Mouse (Mus musculus) intestine, embryonic 15.5 days (tissue): ENCODE data around the gene Pim1. TPM values are rescaled to one million over a fixed set of nuclear protein-coding genes. Genes with fewer than 3 reads are reported as not detected.
"Not testable (repeated sequence)": the region's sequence is repeated elsewhere in the genome, so short reads cannot be mapped to it uniquely, and the experiment has no call there.

Experiments
- ATAC-seq: fragments of 200-750 bp; cut with Nextera tagmentation; 2 replicates; pipeline ENCODE4 v1.8.0; 2017; ENCODE audit warnings: moderate TSS enrichment, moderate library complexity
- H3K27ac ChIP-seq: fragments of 300-500 bp; sonication (generic); 2 replicates; pipeline ENCODE4 v1.5.1; 2015; ENCODE audit warnings: mild to moderate bottlenecking, inconsistent platforms
- H3K27me3 ChIP-seq: fragments of 300-500 bp; sonication (generic); replicated peaks from 2 replicates; pipeline ENCODE4 v1.6.1; 2015; ENCODE audit warnings: inconsistent platforms
- H3K36me3 ChIP-seq: fragments of 300-500 bp; sonication (generic); 2 replicates; pipeline ENCODE4 v1.6.1; 2015; ENCODE audit warnings: inconsistent platforms
- H3K4me1 ChIP-seq: fragments of 300-500 bp; sonication (generic); replicated peaks from 2 replicates; pipeline ENCODE4 v1.6.1; 2015; ENCODE audit warnings: inconsistent platforms
- H3K4me2 ChIP-seq: fragments of 300-500 bp; sonication (generic); replicated peaks from 2 replicates; pipeline ENCODE4 v1.6.1; 2015; ENCODE audit warnings: mild to moderate bottlenecking, inconsistent platforms
- H3K4me3 ChIP-seq: fragments of 300-500 bp; sonication (generic); replicated peaks from 2 replicates; pipeline ENCODE4 v1.5.1; 2015; ENCODE audit warnings: inconsistent platforms
- H3K9ac ChIP-seq: fragments of 300-500 bp; sonication (generic); 2 replicates; pipeline ENCODE4 v1.6.1; 2015; ENCODE audit warnings: inconsistent platforms
- H3K9me3 ChIP-seq: fragments of 300-500 bp; sonication (generic); 2 replicates; pipeline ENCODE4 v1.6.1; 2016; ENCODE audit warnings: inconsistent platforms
- WGBS: fragments of 180-500 bp; shearing (Covaris S2); methylation state at CpG from one replicate; pipeline ENCODE4 v1.1.7; 2015; 5-methylcytosine and 5-hydroxymethylcytosine counted together
- polyA plus RNA-seq: library from polyadenylated mRNA; unstranded; fragments of >200 nt; fragmentation: Nextera tagmentation; extraction: Ambion mirVana; gene quantifications from 2 replicates; pipeline ENCODE4 v1.2.1, GENCODE M21; 2015

Pim1 gene
- polyA plus RNA-seq = 13.4 TPM in 2 replicates

- Histone ChIP-seq H3K27me3 (no peaks in the 10 kb centered on the region), H3K9me3 (no peaks in the 10 kb centered on the region), H3K4me2 (peak within 1 kb of the TSS; percentile 90), H3K4me3 (peak within 1 kb of the TSS; percentile 83), H3K27ac (peak within 1 kb of the TSS; percentile 92), H3K4me1 (peaks cover 20% of the 10 kb centered on the region), H3K9ac (peak within 1 kb of the TSS; percentile 93), H3K36me3 (peaks cover 5% of the 10 kb centered on the region; the same call in 1 of the 2 replicates)
- under 1% methylated on average over 85 of the region's 99 CpGs for WGBS
- no peak for ATAC-seq
These were observed at the start of gene Pim1 for GRCm38 (mm10) chr17:29490713-29491581. Gene Pim1 (plus strand): TSS chr17:29490753.

- Histone ChIP-seq H3K27me3 (no peaks in the 10 kb centered on the region), H3K9ac (no peak overlapping the region), H3K9me3 (no peaks in the 10 kb centered on the region), H3K4me1 (peaks cover 36% of the 10 kb centered on the region), H3K4me3 (no peak overlapping the region), H3K36me3 (no peaks in the 10 kb centered on the region), H3K27ac (peak overlapping the region; percentile 58), H3K4me2 (0 out of 2 replicates have a peak overlapping the region, but pooled peaks have one; percentile 10)
- 59% methylated on average over 4 of the region's 4 CpGs for WGBS
- peak; percentile 22; the same call in 1 of the 2 replicates for ATAC-seq
These were observed 49.0 kb upstream of the Pim1 start for GRCm38 (mm10) chr17:29441562-29441961.

- ATAC-seq = no peak
- Histone ChIP-seq H3K9ac (no peak overlapping the region), H3K4me1 (peaks cover 30% of the 10 kb centered on the region), H3K27ac (peak overlapping the region; percentile 55; the same call in 1 of the 2 replicates), H3K27me3 (no peaks in the 10 kb centered on the region), H3K9me3 (no peaks in the 10 kb centered on the region), H3K4me3 (no peak overlapping the region), H3K36me3 (no peaks in the 10 kb centered on the region), H3K4me2 (0 out of 2 replicates have a peak overlapping the region, but pooled peaks have one; percentile 10)
- 44% methylated on average over 7 of the region's 7 CpGs for WGBS
These were observed 48.4 kb upstream of the Pim1 start for GRCm38 (mm10) chr17:29442131-29442557.

- Histone ChIP-seq H3K36me3 (no peaks in the 10 kb centered on the region), H3K27me3 (no peaks in the 10 kb centered on the region), H3K27ac (no peak overlapping the region), H3K4me2 (no peak overlapping the region), H3K4me1 (peaks cover 22% of the 10 kb centered on the region), H3K9ac (no peak overlapping the region), H3K4me3 (no peak overlapping the region), H3K9me3 (no peaks in the 10 kb centered on the region)
- ATAC-seq = peak; percentile 32; the same call in 1 of the 2 replicates
- WGBS = 77% methylated on average over 4 of the region's 4 CpGs
These were observed 46.8 kb upstream of the Pim1 start for GRCm38 (mm10) chr17:29443724-29444123.

- Histone ChIP-seq H3K4me3 (no peak overlapping the region), H3K4me1 (peaks cover 17% of the 10 kb centered on the region), H3K27ac (0 out of 2 replicates have a peak overlapping the region, but pooled peaks have one; percentile 44), H3K27me3 (no peaks in the 10 kb centered on the region), H3K36me3 (no peaks in the 10 kb centered on the region), H3K9me3 (no peaks in the 10 kb centered on the region), H3K9ac (no peak overlapping the region), H3K4me2 (no peak overlapping the region)
- WGBS = 12% methylated on average over 8 of the region's 8 CpGs
- ATAC-seq = peak; percentile 47; the same call in 1 of the 2 replicates
These were observed 45.5 kb upstream of the Pim1 start for GRCm38 (mm10) chr17:29445072-29445471.

- H3K36me3 ChIP-seq = no peaks in the 10 kb centered on the region
- H3K9me3 ChIP-seq = no peaks in the 10 kb centered on the region
- no peak overlapping the region for H3K4me2 ChIP-seq
- H3K4me3 ChIP-seq = no peak overlapping the region
- no peaks in the 10 kb centered on the region for H3K27me3 ChIP-seq
- H3K9ac ChIP-seq = no peak overlapping the region
- peaks cover 17% of the 10 kb centered on the region for H3K4me1 ChIP-seq
- WGBS = 43% methylated on average over 3 of the region's 3 CpGs
- H3K27ac ChIP-seq = no peak overlapping the region
- peak; percentile 10; the same call in 1 of the 2 replicates for ATAC-seq
These were observed 43.2 kb upstream of the Pim1 start for GRCm38 (mm10) chr17:29447323-29447722.

- Histone ChIP-seq H3K9me3 (no peaks in the 10 kb centered on the region), H3K4me1 (peaks cover 17% of the 10 kb centered on the region), H3K9ac (no peak overlapping the region), H3K27me3 (no peaks in the 10 kb centered on the region), H3K36me3 (no peaks in the 10 kb centered on the region), H3K4me2 (no peak overlapping the region), H3K27ac (0 out of 2 replicates have a peak overlapping the region, but pooled peaks have one; percentile 48), H3K4me3 (no peak overlapping the region)
- WGBS = 50% methylated on average over 8 of the region's 8 CpGs
- no peak for ATAC-seq
These were observed 42.5 kb upstream of the Pim1 start for GRCm38 (mm10) chr17:29448055-29448454.

- Histone ChIP-seq H3K36me3 (no peaks in the 10 kb centered on the region), H3K27ac (no peak overlapping the region), H3K27me3 (no peaks in the 10 kb centered on the region), H3K9me3 (no peaks in the 10 kb centered on the region), H3K4me2 (no peak overlapping the region), H3K4me3 (no peak overlapping the region), H3K4me1 (peaks cover 17% of the 10 kb centered on the region), H3K9ac (no peak overlapping the region)
- ATAC-seq = no peak
- WGBS = 58% methylated on average over 2 of the region's 2 CpGs
These were observed 42.0 kb upstream of the Pim1 start for GRCm38 (mm10) chr17:29448561-29448960.

- Histone ChIP-seq H3K4me2 (peak overlapping the region; percentile 56), H3K4me3 (no peak overlapping the region; the same call in 1 of the 2 replicates), H3K27me3 (no peaks in the 10 kb centered on the region), H3K36me3 (no peaks in the 10 kb centered on the region), H3K9me3 (no peaks in the 10 kb centered on the region), H3K4me1 (peaks cover 21% of the 10 kb centered on the region), H3K27ac (peak overlapping the region; percentile 79), H3K9ac (peak overlapping the region; percentile 23)
- 10% methylated on average over 34 of the region's 34 CpGs for WGBS
- peak; percentile 72 for ATAC-seq
These were observed 39.4 kb upstream of the Pim1 start for GRCm38 (mm10) chr17:29450899-29451840.

GRCm38 (mm10) chr17:29451841-29452210 lies 38.7 kb upstream of the Pim1 start:
- WGBS = 36% methylated on average over 8 of the region's 8 CpGs
- H3K9ac ChIP-seq = no peak overlapping the region
- no peak for ATAC-seq

GRCm38 (mm10) chr17:29454119-29454518 lies 36.4 kb upstream of the Pim1 start:
- not testable (repeated sequence) for H3K4me3 ChIP-seq, H3K9me3 ChIP-seq, H3K36me3 ChIP-seq, H3K9ac ChIP-seq, H3K27me3 ChIP-seq, ATAC-seq, H3K4me2 ChIP-seq, H3K27ac ChIP-seq
- 81% methylated on average over 3 of the region's 3 CpGs for WGBS
- peaks cover 30% of the 10 kb centered on the region for H3K4me1 ChIP-seq

More at GRCm38 (mm10) chr17:29451841-29452210, 38.7 kb upstream of the Pim1 start:
- peaks cover 21% of the 10 kb centered on the region for H3K4me1 ChIP-seq
- H3K36me3 ChIP-seq = no peaks in the 10 kb centered on the region
- 0 out of 2 replicates have a peak overlapping the region, but pooled peaks have one; percentile 56 for H3K4me2 ChIP-seq
- H3K9me3 ChIP-seq = no peaks in the 10 kb centered on the region
- H3K4me3 ChIP-seq = no peak overlapping the region
- H3K27me3 ChIP-seq = no peaks in the 10 kb centered on the region
- H3K27ac ChIP-seq = 0 out of 2 replicates have a peak overlapping the region, but pooled peaks have one; percentile 79
